Mouse (Mus musculus): ENCODE results near the gene Cyb561d1.

DNA sequence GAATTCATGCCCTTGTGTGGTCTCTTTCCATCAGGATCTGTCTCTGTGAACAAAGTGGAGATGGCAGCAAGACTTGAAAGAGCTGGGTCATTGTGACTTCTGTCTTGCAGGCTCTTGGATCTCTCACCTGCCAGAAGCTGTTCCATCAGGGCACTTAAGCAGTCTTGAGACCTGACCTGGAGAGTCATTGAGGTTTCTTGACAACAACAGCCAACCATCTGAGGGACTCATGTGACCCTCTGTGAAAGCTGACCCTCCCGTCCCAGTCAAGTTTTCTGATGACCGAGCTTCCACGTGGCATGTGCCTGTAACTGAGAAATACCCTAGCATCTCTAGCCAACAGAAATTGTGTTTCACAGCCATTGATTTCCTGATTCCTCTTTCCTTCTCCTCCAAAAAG, 16.3 kb downstream of the Cyb561d1 start:
- TF ChIP-seq CTCF (IDR thresholded peaks at IDR 0.05; ENCODE audit: insufficient read depth, low read length), result no peak
- TF ChIP-seq POLR2A (IDR thresholded peaks at IDR 0.05; ENCODE audit: borderline replicate concordance, extremely low read depth, low read depth, low read length), result no peak

Data from lung, adult 2 months (tissue).